Mouse (Mus musculus): ENCODE data around the gene Hspa1b. TPM values are rescaled to one million over a fixed set of nuclear protein-coding genes. Genes with fewer than 3 reads are reported as not detected.

The Hspa1b gene
- polyA plus RNA-seq, 1 experiment from 2014 or later, result 0.74 TPM

- no peak for ATAC-seq
- H3K9me3 ChIP-seq (ENCODE audit: control insufficient read depth, low read length), result no peaks in the 10 kb centered on the region
- no peaks in the 10 kb centered on the region for H3K36me3 ChIP-seq (ENCODE audit: control insufficient read depth, insufficient read depth, low read length)
- no peak overlapping the region for H3K27ac ChIP-seq (ENCODE audit: low read depth, low read length)
- peak overlapping the region; percentile 36 for H3K4me2 ChIP-seq (ENCODE audit: low read length)
- no peaks in the 10 kb centered on the region for H3K27me3 ChIP-seq (replicated peaks; ENCODE audit: control insufficient read depth, insufficient read depth, low read length)
- H3K4me3 ChIP-seq (ENCODE audit: low read length), result peak overlapping the region; percentile 18; the same call in 1 of the 2 replicates
- no peaks in the 10 kb centered on the region for H3K4me1 ChIP-seq (ENCODE audit: control insufficient read depth, insufficient read depth, low read depth, low read length)
- 9% methylated on average over 15 of the region's 15 CpGs for WGBS
- H3K9ac ChIP-seq (ENCODE audit: low read depth, low read length), result peak overlapping the region; percentile 39
These were observed 17.5 kb downstream of the Hspa1b start for GRCm38 (mm10) chr17:34941344-34942041.

GRCm38 (mm10) chr17:34937960-34938505 is 21.0 kb downstream of the Hspa1b start:
- no peaks in the 10 kb centered on the region for H3K27me3 ChIP-seq (replicated peaks; ENCODE audit: control insufficient read depth, insufficient read depth, low read length)
- H3K27ac ChIP-seq (ENCODE audit: low read depth, low read length), result no peak overlapping the region
- H3K4me2 ChIP-seq (ENCODE audit: low read length), result no peak overlapping the region
- H3K9ac ChIP-seq (ENCODE audit: low read depth, low read length), result no peak overlapping the region
- H3K9me3 ChIP-seq (ENCODE audit: control insufficient read depth, low read length), result no peaks in the 10 kb centered on the region
- H3K4me3 ChIP-seq (ENCODE audit: low read length), result no peak overlapping the region
- H3K4me1 ChIP-seq (ENCODE audit: control insufficient read depth, insufficient read depth, low read depth, low read length), result no peaks in the 10 kb centered on the region
- no peak for ATAC-seq
- no peaks in the 10 kb centered on the region; the same call in 1 of the 2 replicates for H3K36me3 ChIP-seq (ENCODE audit: control insufficient read depth, insufficient read depth, low read length)
- WGBS, result 86% methylated on average over 6 of the region's 6 CpGs

DNA sequence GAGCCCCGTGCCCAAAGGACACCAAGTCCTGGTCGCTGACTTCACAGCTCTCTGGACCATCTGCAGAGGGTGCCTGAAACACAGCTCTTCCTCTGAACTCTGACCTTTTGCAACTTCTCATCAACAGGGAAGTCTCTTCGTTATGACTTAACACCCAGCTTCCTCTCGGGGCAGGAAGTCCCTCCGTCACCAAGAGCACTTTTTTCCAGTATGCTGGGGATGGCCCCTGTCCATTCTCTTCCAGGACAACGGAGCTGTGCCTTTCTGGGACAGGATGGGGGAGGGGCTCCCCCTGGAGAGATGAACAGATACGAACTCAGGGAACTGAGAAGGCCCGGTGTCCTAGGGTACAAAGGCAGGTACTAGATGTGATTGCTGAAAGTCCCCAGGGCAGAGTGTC is 24.2 kb downstream of the Hspa1b start:
- H3K27me3 ChIP-seq (replicated peaks; ENCODE audit: control insufficient read depth, insufficient read depth, low read length), result no peaks in the 10 kb centered on the region
- H3K9me3 ChIP-seq (ENCODE audit: control insufficient read depth, low read length), result no peaks in the 10 kb centered on the region
- no peak overlapping the region for H3K9ac ChIP-seq (ENCODE audit: low read depth, low read length)
- H3K4me2 ChIP-seq (ENCODE audit: low read length), result no peak overlapping the region
- H3K4me1 ChIP-seq (ENCODE audit: control insufficient read depth, insufficient read depth, low read depth, low read length), result peaks cover 7% of the 10 kb centered on the region
- H3K4me3 ChIP-seq (ENCODE audit: low read length), result no peak overlapping the region
- H3K27ac ChIP-seq (ENCODE audit: low read depth, low read length), result no peak overlapping the region
- 51% methylated on average over 8 of the region's 8 CpGs for whole genome bisulfite sequencing
- ATAC-seq, result no peak
- H3K36me3 ChIP-seq (ENCODE audit: control insufficient read depth, insufficient read depth, low read length), result no peaks in the 10 kb centered on the region; the same call in 1 of the 2 replicates

GRCm38 (mm10) chr17:34934031-34934430 is 25.0 kb downstream of the Hspa1b start:
- H3K4me3 ChIP-seq (ENCODE audit: low read length), result no peak overlapping the region
- no peaks in the 10 kb centered on the region for H3K27me3 ChIP-seq (replicated peaks; ENCODE audit: control insufficient read depth, insufficient read depth, low read length)
- no peaks in the 10 kb centered on the region; the same call in 1 of the 2 replicates for H3K36me3 ChIP-seq (ENCODE audit: control insufficient read depth, insufficient read depth, low read length)
- 75% methylated on average over 24 of the region's 24 CpGs for WGBS
- no peak for ATAC-seq
- no peak overlapping the region for H3K27ac ChIP-seq (ENCODE audit: low read depth, low read length)
- H3K4me1 ChIP-seq (ENCODE audit: control insufficient read depth, insufficient read depth, low read depth, low read length), result peaks cover 7% of the 10 kb centered on the region
- no peak overlapping the region for H3K4me2 ChIP-seq (ENCODE audit: low read length)
- H3K9me3 ChIP-seq (ENCODE audit: control insufficient read depth, low read length), result no peaks in the 10 kb centered on the region
- no peak overlapping the region for H3K9ac ChIP-seq (ENCODE audit: low read depth, low read length)

DNA sequence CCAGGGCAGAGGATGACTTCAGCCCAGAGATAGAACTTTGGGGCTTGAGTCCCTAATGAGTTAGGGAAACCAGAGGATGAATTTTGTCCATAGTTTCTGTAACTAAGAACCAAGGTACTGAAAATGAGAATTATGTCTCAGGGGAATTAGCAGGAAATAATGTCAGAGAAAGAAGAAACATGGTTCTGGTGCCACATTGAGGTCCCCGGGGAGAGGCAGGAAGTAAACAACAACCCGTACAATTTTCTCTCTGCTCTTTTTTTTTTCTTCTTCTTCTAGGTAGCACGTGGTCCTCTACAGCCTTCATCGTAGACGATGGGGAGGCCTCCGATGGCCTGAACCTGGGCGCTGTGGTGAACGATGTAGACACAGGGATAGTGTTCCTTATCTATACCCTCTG is 26.8 kb downstream of the Hspa1b start:
- WGBS, result 85% methylated on average over 8 of the region's 8 CpGs
- no peak overlapping the region for H3K27ac ChIP-seq (ENCODE audit: low read depth, low read length)
- no peaks in the 10 kb centered on the region for H3K9me3 ChIP-seq (ENCODE audit: control insufficient read depth, low read length)
- no peak for ATAC-seq
- H3K4me3 ChIP-seq (ENCODE audit: low read length), result peak overlapping the region; percentile 78
- H3K4me1 ChIP-seq (ENCODE audit: control insufficient read depth, insufficient read depth, low read depth, low read length), result peaks cover 7% of the 10 kb centered on the region
- H3K27me3 ChIP-seq (replicated peaks; ENCODE audit: control insufficient read depth, insufficient read depth, low read length), result no peaks in the 10 kb centered on the region
- peak overlapping the region; percentile 92 for H3K4me2 ChIP-seq (ENCODE audit: low read length)
- H3K9ac ChIP-seq (ENCODE audit: low read depth, low read length), result peak overlapping the region; percentile 87
- H3K36me3 ChIP-seq (ENCODE audit: control insufficient read depth, insufficient read depth, low read length), result no peaks in the 10 kb centered on the region; the same call in 1 of the 2 replicates

DNA sequence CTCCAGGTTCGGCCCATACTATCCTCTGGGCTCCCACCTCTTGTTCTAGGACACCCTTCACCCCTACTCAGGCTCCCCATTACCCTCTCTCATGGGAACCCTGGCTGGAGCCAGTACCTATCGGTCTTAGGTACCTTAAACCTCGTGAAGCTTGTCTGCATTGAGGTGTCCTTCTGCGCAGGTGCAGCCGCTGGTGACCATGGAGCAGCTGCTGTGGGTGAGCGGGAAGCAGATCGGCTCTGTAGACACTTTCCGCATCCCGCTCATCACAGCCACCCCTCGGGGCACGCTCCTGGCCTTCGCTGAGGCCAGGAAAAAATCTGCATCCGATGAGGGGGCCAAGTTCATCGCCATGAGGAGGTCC is 27.3 kb downstream of the Hspa1b start:
- peaks cover 7% of the 10 kb centered on the region for H3K4me1 ChIP-seq (ENCODE audit: control insufficient read depth, insufficient read depth, low read depth, low read length)
- no peaks in the 10 kb centered on the region for H3K9me3 ChIP-seq (ENCODE audit: control insufficient read depth, low read length)
- H3K27ac ChIP-seq (ENCODE audit: low read depth, low read length), result peak overlapping the region; percentile 73
- 8% methylated on average over 14 of the region's 14 CpGs for WGBS
- H3K4me3 ChIP-seq (ENCODE audit: low read length), result peak overlapping the region; percentile 78
- no peaks in the 10 kb centered on the region for H3K27me3 ChIP-seq (replicated peaks; ENCODE audit: control insufficient read depth, insufficient read depth, low read length)
- H3K36me3 ChIP-seq (ENCODE audit: control insufficient read depth, insufficient read depth, low read length), result no peaks in the 10 kb centered on the region; the same call in 1 of the 2 replicates
- peak overlapping the region; percentile 92 for H3K4me2 ChIP-seq (ENCODE audit: low read length)
- H3K9ac ChIP-seq (ENCODE audit: low read depth, low read length), result peak overlapping the region; percentile 87
- ATAC-seq, result peak; percentile 48

GRCm38 (mm10) chr17:34931061-34931734 is 27.8 kb downstream of the Hspa1b start, which contains the start of gene Neu1:
TSS of gene Neu1 (plus strand) at chr17:34931253.
- WGBS, result 0% methylated on average over 36 of the region's 38 CpGs

GRCm38 (mm10) chr17:34928841-34929240 is 30.2 kb downstream of the Hspa1b start:
- Histone ChIP-seq H3K27ac (ENCODE audit: low read depth, low read length) (no peak overlapping the region), H3K36me3 (ENCODE audit: control insufficient read depth, insufficient read depth, low read length) (no peaks in the 10 kb centered on the region), H3K4me3 (ENCODE audit: low read length) (no peak overlapping the region), H3K9me3 (ENCODE audit: control insufficient read depth, low read length) (no peaks in the 10 kb centered on the region), H3K4me2 (ENCODE audit: low read length) (no peak overlapping the region), H3K9ac (ENCODE audit: low read depth, low read length) (no peak overlapping the region), H3K4me1 (ENCODE audit: control insufficient read depth, insufficient read depth, low read depth, low read length) (peaks cover 7% of the 10 kb centered on the region), H3K27me3 (replicated peaks; ENCODE audit: control insufficient read depth, insufficient read depth, low read length) (no peaks in the 10 kb centered on the region)
- 81% methylated on average over 4 of the region's 4 CpGs for WGBS
- ATAC-seq, result no peak

More at GRCm38 (mm10) chr17:34931061-34931734, 27.8 kb downstream of the Hspa1b start, which contains the start of gene Neu1:
- Histone ChIP-seq H3K27me3 (replicated peaks; ENCODE audit: control insufficient read depth, insufficient read depth, low read length) (no peaks in the 10 kb centered on the region), H3K4me1 (ENCODE audit: control insufficient read depth, insufficient read depth, low read depth, low read length) (peaks cover 7% of the 10 kb centered on the region), H3K9ac (ENCODE audit: low read depth, low read length) (peak within 1 kb of the TSS; percentile 87), H3K36me3 (ENCODE audit: control insufficient read depth, insufficient read depth, low read length) (no peaks in the 10 kb centered on the region; the same call in 1 of the 2 replicates), H3K9me3 (ENCODE audit: control insufficient read depth, low read length) (no peaks in the 10 kb centered on the region), H3K4me2 (ENCODE audit: low read length) (peak within 1 kb of the TSS; percentile 92), H3K27ac (ENCODE audit: low read depth, low read length) (peak within 1 kb of the TSS; percentile 73), H3K4me3 (ENCODE audit: low read length) (peak within 1 kb of the TSS; percentile 78)
- peak; percentile 98 for ATAC-seq
